Mouse (Mus musculus): ENCODE results near the gene Sars. TPM values are rescaled to one million over a fixed set of nuclear protein-coding genes. Genes with fewer than 3 reads are reported as not detected.
A peak's percentile ranks its signal among the peaks of the same experiment; 100 is the strongest.

Gene Sars
- polyA plus RNA-seq, 1 experiment from 2014 or later, result 81.3 TPM

GRCm38 (mm10) chr3:108474969-108475368 is 30.0 kb upstream of the Sars start:
- TF ChIP-seq EP300 (IDR thresholded peaks at IDR 0.05) (no peak), CTCF (IDR thresholded peaks at IDR 0.05) (no peak)
- Histone ChIP-seq H3K9ac (replicated peaks; ENCODE audit: low read depth) (no peak overlapping the region), H3K4me3 (ENCODE audit: low read depth, low read length) (no peak overlapping the region), H3K27ac (ENCODE audit: low read length) (no peak overlapping the region), H3K36me3 (ENCODE audit: insufficient read depth, low read length) (no peaks in the 10 kb centered on the region), H3K4me2 (replicated peaks; ENCODE audit: low read depth, low read length) (no peak overlapping the region), H3K4me1 (ENCODE audit: insufficient read depth, low read depth, low read length) (no peaks in the 10 kb centered on the region), H3K27me3 (replicated peaks; ENCODE audit: insufficient read depth, low read length) (no peaks in the 10 kb centered on the region), H3K9me3 (ENCODE audit: low read length) (no peaks in the 10 kb centered on the region)
- no peak for DNase-seq (ENCODE audit: low spot score)
- no peak for ATAC-seq
- 56% methylated on average over 7 of the region's 7 CpGs for WGBS

- peak; percentile 20 for DNase-seq (ENCODE audit: low spot score)
- 0 out of 2 replicates have a peak, but pooled peaks have one; percentile 23 for ATAC-seq
- TF ChIP-seq EP300 (IDR thresholded peaks at IDR 0.05) (no peak), CTCF (IDR thresholded peaks at IDR 0.05) (no peak)
- no peaks in the 10 kb centered on the region for H3K4me1 ChIP-seq (ENCODE audit: insufficient read depth, low read depth, low read length)
- 44% methylated on average over 8 of the region's 8 CpGs for WGBS
- no peaks in the 10 kb centered on the region for H3K36me3 ChIP-seq (ENCODE audit: insufficient read depth, low read length)
- no peaks in the 10 kb centered on the region for H3K27me3 ChIP-seq (replicated peaks; ENCODE audit: insufficient read depth, low read length)
- no peak overlapping the region for H3K4me3 ChIP-seq (ENCODE audit: low read depth, low read length)
- H3K9me3 ChIP-seq (ENCODE audit: low read length), result no peaks in the 10 kb centered on the region
- H3K4me2 ChIP-seq (replicated peaks; ENCODE audit: low read depth, low read length), result no peak overlapping the region
- H3K9ac ChIP-seq (replicated peaks; ENCODE audit: low read depth), result no peak overlapping the region
- H3K27ac ChIP-seq (ENCODE audit: low read length), result no peak overlapping the region
These were observed 22.8 kb upstream of the Sars start for GRCm38 (mm10) chr3:108467760-108468159.

DNA sequence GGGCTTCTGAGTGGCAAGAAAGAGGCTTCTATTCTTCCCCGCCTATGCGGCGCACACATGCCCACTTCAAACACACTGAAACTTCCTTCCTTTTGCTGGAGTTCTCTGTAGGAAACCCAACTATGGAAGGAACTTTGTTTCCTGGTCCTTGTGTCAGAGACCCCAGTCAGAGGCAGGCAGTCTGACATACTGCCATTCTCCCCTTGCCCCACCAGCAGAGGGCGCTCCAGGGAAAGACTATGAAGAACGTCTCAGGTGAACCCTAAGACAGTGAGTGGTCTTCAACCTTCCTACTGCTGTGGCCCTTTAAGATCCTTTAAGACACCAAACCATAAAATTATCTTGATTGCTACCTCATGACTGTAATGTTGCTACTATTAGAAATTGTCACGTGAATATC is 21.4 kb upstream of the Sars start:
- peak; percentile 35 for DNase-seq (ENCODE audit: low spot score)
- no peak for ATAC-seq
- Histone ChIP-seq H3K9me3 (ENCODE audit: low read length) (no peaks in the 10 kb centered on the region), H3K4me1 (ENCODE audit: insufficient read depth, low read depth, low read length) (no peaks in the 10 kb centered on the region), H3K4me3 (ENCODE audit: low read depth, low read length) (no peak overlapping the region), H3K27me3 (replicated peaks; ENCODE audit: insufficient read depth, low read length) (no peaks in the 10 kb centered on the region), H3K36me3 (ENCODE audit: insufficient read depth, low read length) (no peaks in the 10 kb centered on the region), H3K4me2 (replicated peaks; ENCODE audit: low read depth, low read length) (no peak overlapping the region), H3K27ac (ENCODE audit: low read length) (no peak overlapping the region), H3K9ac (replicated peaks; ENCODE audit: low read depth) (no peak overlapping the region)
- WGBS, result 69% methylated on average over 6 of the region's 6 CpGs
- TF ChIP-seq CTCF (IDR thresholded peaks at IDR 0.05), result peak; percentile 79
- TF ChIP-seq EP300 (IDR thresholded peaks at IDR 0.05), result no peak

GRCm38 (mm10) chr3:108458866-108459265 is 13.9 kb upstream of the Sars start:
- WGBS, result 11% methylated on average over 10 of the region's 10 CpGs
- TF ChIP-seq CTCF (IDR thresholded peaks at IDR 0.05) (peak; percentile 63), EP300 (IDR thresholded peaks at IDR 0.05) (no peak)
- ATAC-seq, result peak; percentile 95
- no peaks in the 10 kb centered on the region for H3K36me3 ChIP-seq (ENCODE audit: insufficient read depth, low read length)
- no peaks in the 10 kb centered on the region for H3K9me3 ChIP-seq (ENCODE audit: low read length)
- H3K27ac ChIP-seq (ENCODE audit: low read length), result peak overlapping the region; percentile 38
- H3K9ac ChIP-seq (replicated peaks; ENCODE audit: low read depth), result no peak overlapping the region
- H3K27me3 ChIP-seq (replicated peaks; ENCODE audit: insufficient read depth, low read length), result no peaks in the 10 kb centered on the region
- peak; percentile 82 for DNase-seq (ENCODE audit: low spot score)
- peak overlapping the region; percentile 46 for H3K4me2 ChIP-seq (replicated peaks; ENCODE audit: low read depth, low read length)
- H3K4me3 ChIP-seq (ENCODE audit: low read depth, low read length), result no peak overlapping the region
- no peaks in the 10 kb centered on the region for H3K4me1 ChIP-seq (ENCODE audit: insufficient read depth, low read depth, low read length)

DNA sequence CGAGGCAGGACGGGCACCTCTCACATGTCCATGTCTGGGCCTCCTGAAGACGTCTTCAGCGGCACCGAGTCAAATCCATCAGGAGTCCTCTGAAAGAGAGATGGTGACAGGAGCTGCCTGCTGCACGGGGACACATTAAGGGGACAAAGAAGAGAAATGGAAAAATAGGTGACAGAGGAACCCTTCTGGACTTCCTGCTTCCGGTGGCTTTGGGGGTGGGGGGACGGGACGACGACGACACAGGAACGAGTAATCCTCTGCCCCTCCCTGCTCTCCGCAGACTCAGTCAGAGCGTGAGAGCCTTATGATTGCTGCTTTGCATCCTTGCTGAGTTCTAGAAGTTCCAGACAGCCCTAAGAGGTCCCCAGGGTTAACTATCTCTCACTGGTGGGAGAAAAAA is 13.4 kb upstream of the Sars start:
- DNase-seq (ENCODE audit: low spot score), result peak; percentile 35
- no peak overlapping the region for H3K9ac ChIP-seq (replicated peaks; ENCODE audit: low read depth)
- no peaks in the 10 kb centered on the region for H3K36me3 ChIP-seq (ENCODE audit: insufficient read depth, low read length)
- no peaks in the 10 kb centered on the region for H3K9me3 ChIP-seq (ENCODE audit: low read length)
- TF ChIP-seq EP300 (IDR thresholded peaks at IDR 0.05), result no peak
- TF ChIP-seq CTCF (IDR thresholded peaks at IDR 0.05), result no peak
- peak; percentile 72 for ATAC-seq
- H3K27me3 ChIP-seq (replicated peaks; ENCODE audit: insufficient read depth, low read length), result no peaks in the 10 kb centered on the region
- H3K27ac ChIP-seq (ENCODE audit: low read length), result peak overlapping the region; percentile 38
- no peak overlapping the region for H3K4me3 ChIP-seq (ENCODE audit: low read depth, low read length)
- H3K4me1 ChIP-seq (ENCODE audit: insufficient read depth, low read depth, low read length), result no peaks in the 10 kb centered on the region
- WGBS, result 34% methylated on average over 14 of the region's 14 CpGs
- peak overlapping the region; percentile 46 for H3K4me2 ChIP-seq (replicated peaks; ENCODE audit: low read depth, low read length)

- TF ChIP-seq EP300 (IDR thresholded peaks at IDR 0.05) (no peak), CTCF (IDR thresholded peaks at IDR 0.05) (no peak)
- H3K9ac ChIP-seq (replicated peaks; ENCODE audit: low read depth), result no peak overlapping the region
- H3K4me2 ChIP-seq (replicated peaks; ENCODE audit: low read depth, low read length), result no peak overlapping the region
- no peak for DNase-seq (ENCODE audit: low spot score)
- H3K4me1 ChIP-seq (ENCODE audit: insufficient read depth, low read depth, low read length), result no peaks in the 10 kb centered on the region
- H3K27me3 ChIP-seq (replicated peaks; ENCODE audit: insufficient read depth, low read length), result no peaks in the 10 kb centered on the region
- WGBS, result 59% methylated on average over 1 of the region's 1 CpGs
- no peaks in the 10 kb centered on the region for H3K36me3 ChIP-seq (ENCODE audit: insufficient read depth, low read length)
- H3K9me3 ChIP-seq (ENCODE audit: low read length), result no peaks in the 10 kb centered on the region
- H3K27ac ChIP-seq (ENCODE audit: low read length), result no peak overlapping the region
- H3K4me3 ChIP-seq (ENCODE audit: low read depth, low read length), result no peak overlapping the region
- no peak for ATAC-seq
These were observed 9.2 kb upstream of the Sars start for GRCm38 (mm10) chr3:108454172-108454571.

- ATAC-seq (no peak), DNase-seq (ENCODE audit: low spot score) (no peak)
- Histone ChIP-seq H3K4me3 (ENCODE audit: low read depth, low read length) (no peak overlapping the region), H3K9ac (replicated peaks; ENCODE audit: low read depth) (no peak overlapping the region), H3K27me3 (replicated peaks; ENCODE audit: insufficient read depth, low read length) (no peaks in the 10 kb centered on the region), H3K36me3 (ENCODE audit: insufficient read depth, low read length) (no peaks in the 10 kb centered on the region), H3K4me2 (replicated peaks; ENCODE audit: low read depth, low read length) (no peak overlapping the region), H3K9me3 (ENCODE audit: low read length) (no peaks in the 10 kb centered on the region), H3K4me1 (ENCODE audit: insufficient read depth, low read depth, low read length) (no peaks in the 10 kb centered on the region), H3K27ac (ENCODE audit: low read length) (no peak overlapping the region)
- TF ChIP-seq CTCF (IDR thresholded peaks at IDR 0.05) (no peak), EP300 (IDR thresholded peaks at IDR 0.05) (no peak)
- WGBS, result 86% methylated on average over 2 of the region's 2 CpGs
These were observed 7.0 kb upstream of the Sars start for GRCm38 (mm10) chr3:108451969-108452368.
